Mouse (Mus musculus) liver, postnatal 0 days (tissue): ENCODE data around the gene Scpep1. TPM values are rescaled to one million over a fixed set of nuclear protein-coding genes. Genes with fewer than 3 reads are reported as not detected.
"Not testable (repeated sequence)": the region's sequence is repeated elsewhere in the genome, so short reads cannot be mapped to it uniquely, and the experiment has no call there.

Source experiments
- ATAC-seq: fragments of 200-750 bp; cut with Nextera tagmentation; 2 replicates; pipeline ENCODE4 v1.8.0; 2017; ENCODE audit warnings: mild to moderate bottlenecking, moderate library complexity
- DNase-seq: peaks from one replicate; pipeline ENCODE4 v3.0.0-alpha.2; 2016
- H3K27ac ChIP-seq: fragments of 300-500 bp; sonication (generic); 2 replicates; pipeline ENCODE4 v1.5.1; 2014; ENCODE audit warnings: antibody characterized with exemption, moderate library complexity, mild to moderate bottlenecking, low read depth
- H3K27me3 ChIP-seq: fragments of 300-500 bp; sonication (generic); 2 replicates; pipeline ENCODE4 v1.6.1; 2014; ENCODE audit warnings: low read length, control low read depth, mixed read lengths; ENCODE audit not compliant: insufficient read depth
- H3K36me3 ChIP-seq: fragments of 300-500 bp; sonication (generic); replicated peaks from 2 replicates; pipeline ENCODE4 v1.6.1; 2014; ENCODE audit warnings: mild to moderate bottlenecking, control low read depth, low read length, moderate library complexity, mixed read lengths; ENCODE audit not compliant: insufficient read depth
- H3K4me1 ChIP-seq: fragments of 300-500 bp; sonication (generic); 2 replicates; pipeline ENCODE4 v1.6.1; 2014; ENCODE audit warnings: antibody characterized with exemption, mild to moderate bottlenecking, control low read depth; ENCODE audit not compliant: insufficient read depth
- H3K4me2 ChIP-seq: fragments of 300-500 bp; sonication (generic); 2 replicates; pipeline ENCODE4 v1.6.1; 2014; ENCODE audit warnings: low read depth, mild to moderate bottlenecking, low read length, moderate library complexity, mixed read lengths
- H3K4me3 ChIP-seq: fragments of 300-500 bp; sonication (generic); 2 replicates; pipeline ENCODE4 v1.5.1; 2014; ENCODE audit warnings: low read depth, low read length
- H3K9ac ChIP-seq: fragments of 300-500 bp; sonication (generic); replicated peaks from 2 replicates; pipeline ENCODE4 v1.6.1; 2014; ENCODE audit warnings: mild to moderate bottlenecking, moderate library complexity
- H3K9me3 ChIP-seq: fragments of 300-500 bp; sonication (generic); 2 replicates; pipeline ENCODE4 v1.6.1; 2016; ENCODE audit warnings: mild to moderate bottlenecking, control low read depth, low read length, mixed read lengths
- CTCF ChIP-seq: sonication (generic); IDR thresholded peaks from 2 replicates; pipeline ENCODE4 v1.5.1; 2016; ENCODE audit warnings: antibody characterized with exemption, low read depth
- EP300 ChIP-seq: IDR thresholded peaks from 2 replicates; pipeline ENCODE4 v1.6.1; 2016; ENCODE audit warnings: antibody characterized with exemption, low read depth, mild to moderate bottlenecking
- WGBS: fragments of 180-500 bp; shearing (Covaris S2); extraction: QIAGEN DNeasy Blood & Tissue Kit; methylation state at CpG from one replicate; pipeline ENCODE4 v1.1.7; 2014; ENCODE audit not compliant: insufficient replicate concordance; 5-methylcytosine and 5-hydroxymethylcytosine counted together
- polyA plus RNA-seq: library from polyadenylated mRNA; unstranded; fragments of >200 nt; fragmentation: Nextera tagmentation; extraction: Ambion mirVana; gene quantifications from 2 replicates; pipeline ENCODE4 v1.2.1, GENCODE M21; 2015

Gene Scpep1
- polyA plus RNA-seq, 1 experiment from 2014 or later: 38.9 TPM

- not testable (repeated sequence) for H3K9ac ChIP-seq, H3K4me1 ChIP-seq, H3K4me2 ChIP-seq, H3K9me3 ChIP-seq, H3K36me3 ChIP-seq, H3K4me3 ChIP-seq, H3K27ac ChIP-seq, H3K27me3 ChIP-seq, DNase-seq, ATAC-seq
- WGBS: 85% methylated on average over 6 of the region's 11 CpGs
Measured at GRCm38 (mm10) chr11:88890904-88891303, 64.4 kb downstream of the Scpep1 start.

- no peak overlapping the region for H3K4me2 ChIP-seq
- no peak overlapping the region for H3K9ac ChIP-seq
- no peak for TF ChIP-seq CTCF
- no peak for TF ChIP-seq EP300
- H3K36me3 ChIP-seq: no peaks in the 10 kb centered on the region
- no peaks in the 10 kb centered on the region for H3K4me1 ChIP-seq
- WGBS: 71% methylated on average over 2 of the region's 2 CpGs
- ATAC-seq: no peak
- H3K4me3 ChIP-seq: no peak overlapping the region
- no peaks in the 10 kb centered on the region for H3K9me3 ChIP-seq
- no peaks in the 10 kb centered on the region for H3K27me3 ChIP-seq
- no peak for DNase-seq
- H3K27ac ChIP-seq: no peak overlapping the region
Measured at GRCm38 (mm10) chr11:88888996-88889395, 66.3 kb downstream of the Scpep1 start.

GRCm38 (mm10) chr11:88884376-88885065, 70.7 kb downstream of the Scpep1 start:
- Histone ChIP-seq H3K27me3 (no peaks in the 10 kb centered on the region), H3K4me2 (no peak overlapping the region), H3K4me1 (no peaks in the 10 kb centered on the region), H3K27ac (no peak overlapping the region), H3K9ac (no peak overlapping the region), H3K9me3 (no peaks in the 10 kb centered on the region), H3K36me3 (no peaks in the 10 kb centered on the region), H3K4me3 (no peak overlapping the region)
- WGBS: 63% methylated on average over 8 of the region's 8 CpGs
- DNase-seq (no peak), ATAC-seq (no peak)
- TF ChIP-seq EP300: no peak
- no peak for TF ChIP-seq CTCF

DNA sequence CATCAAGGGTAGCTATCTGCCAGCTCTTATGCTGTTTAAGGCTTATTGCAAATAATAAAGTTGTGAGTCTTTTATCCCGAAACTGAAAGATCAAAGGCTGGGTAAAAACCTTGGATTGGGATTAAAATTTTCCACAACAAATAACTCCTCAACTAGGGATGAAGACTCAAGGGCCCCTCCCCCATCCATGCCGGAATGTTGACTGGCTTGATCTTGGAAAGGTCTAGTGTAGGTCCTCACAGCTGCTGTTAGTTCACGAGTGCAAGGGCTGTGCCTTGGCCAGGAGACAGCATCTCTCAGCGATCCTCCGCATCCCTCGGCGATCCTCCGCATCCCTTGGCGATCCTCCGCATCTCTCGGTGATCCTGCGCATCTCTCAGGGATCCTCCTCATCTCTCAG, 77.3 kb downstream of the Scpep1 start:
- WGBS: 84% methylated on average over 12 of the region's 12 CpGs
- no peak for DNase-seq

More for the DNA sequence above, 77.3 kb downstream of the Scpep1 start:
- Histone ChIP-seq H3K27me3 (peaks cover 5% of the 10 kb centered on the region; the same call in 1 of the 2 replicates), H3K36me3 (no peaks in the 10 kb centered on the region), H3K4me2 (no peak overlapping the region), H3K4me1 (peaks cover 4% of the 10 kb centered on the region; the same call in 1 of the 2 replicates), H3K9ac (no peak overlapping the region), H3K9me3 (no peaks in the 10 kb centered on the region), H3K4me3 (no peak overlapping the region), H3K27ac (no peak overlapping the region)
- no peak for ATAC-seq
- TF ChIP-seq CTCF (no peak), EP300 (no peak)

Other genes with a start within 250 kb of the Scpep1 start
- 3.4 and 3.7 TPM in 2 replicates for gene Msi2, start 237.0 kb downstream of the Scpep1 start, polyA plus RNA-seq
- 14.2 and 14.5 TPM in 2 replicates for gene Akap1, start 90.9 kb downstream of the Scpep1 start, polyA plus RNA-seq
- gene Elobl, start 11.5 kb upstream of the Scpep1 start, polyA plus RNA-seq: not detected in 2 replicates
- 2.6 and 2.7 TPM in 2 replicates for gene Coil, start 14.8 kb upstream of the Scpep1 start, polyA plus RNA-seq
- 20.4 and 20.6 TPM in 2 replicates for gene Trim25, start 43.9 kb upstream of the Scpep1 start, polyA plus RNA-seq
- 0.53 and 0.60 TPM in 2 replicates for gene Dgke, start 111.4 kb upstream of the Scpep1 start, polyA plus RNA-seq
- 0.31 and 0.39 TPM in 2 replicates for gene Gm525, start 118.4 kb upstream of the Scpep1 start, polyA plus RNA-seq